Mouse (Mus musculus) thymus, adult 18-20 months (tissue): ENCODE data around the gene Fhl1.

ENCODE experiments used
- DNase-seq, 2 experiments: peaks; one replicate each; pipeline ENCODE4 v3.0.0; 2022; ENCODE audit warnings: mixed read lengths in 2 of 2

Fhl1 gene

DNA sequence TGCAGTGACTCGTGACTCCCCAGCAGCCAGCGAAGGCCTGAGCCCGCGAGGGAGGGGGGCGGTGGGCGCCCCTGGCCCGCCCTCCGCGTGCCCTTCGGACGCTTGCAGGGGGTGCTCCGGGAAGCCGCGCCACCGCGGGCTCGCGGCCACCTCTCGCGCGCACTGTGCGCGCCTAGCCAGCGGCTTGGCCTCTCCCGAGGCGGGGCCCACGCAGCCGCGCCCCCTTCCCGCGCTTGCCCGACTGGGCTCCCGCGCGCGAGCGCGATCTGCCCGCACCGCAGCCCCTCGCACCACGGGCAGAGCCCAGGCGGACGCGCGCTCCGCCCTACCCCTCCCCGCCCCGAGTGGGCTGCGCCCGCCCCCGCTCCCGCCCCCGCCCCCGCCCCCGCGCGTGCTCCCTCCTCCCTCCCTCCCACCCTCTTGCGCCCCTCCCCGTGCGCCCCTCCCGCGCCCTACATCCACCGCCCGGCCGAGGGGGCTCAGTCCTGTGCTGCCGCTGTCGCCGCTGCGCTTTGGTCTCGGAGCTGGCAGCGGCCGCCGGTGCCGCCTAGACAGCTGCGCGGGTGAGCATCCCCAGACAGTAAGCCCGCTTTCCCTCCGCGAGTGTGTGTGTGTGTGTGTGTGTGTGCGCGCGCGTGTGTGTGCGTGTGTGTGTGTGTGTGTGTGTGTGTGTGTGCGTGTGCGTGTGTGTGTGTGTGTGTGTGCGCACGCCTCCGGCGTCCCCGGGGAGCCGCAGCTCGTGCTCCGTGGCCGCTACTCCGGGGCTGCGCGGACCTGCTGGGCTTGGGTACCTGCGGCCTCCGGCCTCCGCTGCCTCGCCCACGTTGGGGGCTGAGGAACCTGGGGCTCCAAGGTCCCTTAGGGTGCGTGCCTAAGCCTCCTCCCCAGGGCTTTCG, at the start of gene Fhl1:
Gene Fhl1, plus strand, starts transcription at position 482 of the 896 bp plus-strand sequence.
- DNase-seq, result peak in 1 of 2 experiments; percentile 3

DNA sequence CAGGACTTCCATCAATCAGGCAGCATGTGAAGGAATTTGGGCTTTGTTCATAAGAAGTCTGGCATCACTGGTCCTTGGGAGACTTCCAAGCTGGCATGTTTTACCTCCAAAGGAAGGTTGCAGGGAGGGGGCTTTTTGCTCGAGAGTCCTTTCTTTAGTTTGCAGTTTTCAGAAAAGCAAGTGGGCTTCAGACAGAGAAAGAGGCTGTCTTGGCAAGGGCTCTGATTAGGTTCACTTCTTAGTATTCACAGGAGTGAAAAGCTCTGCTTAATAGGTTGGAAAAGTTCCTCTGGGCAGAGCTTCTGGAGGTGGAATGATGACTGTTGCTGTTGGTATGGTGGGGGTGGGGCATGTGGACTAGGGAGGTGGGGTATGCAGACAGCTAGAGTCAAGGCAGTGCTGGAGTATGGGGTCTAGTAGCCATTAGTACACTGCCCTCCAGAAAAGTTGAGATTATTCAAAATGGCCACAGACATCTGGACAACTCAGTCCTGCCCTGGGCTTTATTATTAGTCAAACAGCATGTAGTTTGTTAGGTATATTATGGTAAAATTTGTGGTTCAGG, 49.3 kb upstream of the Fhl1 start:
- DNase-seq, result no peak

DNA sequence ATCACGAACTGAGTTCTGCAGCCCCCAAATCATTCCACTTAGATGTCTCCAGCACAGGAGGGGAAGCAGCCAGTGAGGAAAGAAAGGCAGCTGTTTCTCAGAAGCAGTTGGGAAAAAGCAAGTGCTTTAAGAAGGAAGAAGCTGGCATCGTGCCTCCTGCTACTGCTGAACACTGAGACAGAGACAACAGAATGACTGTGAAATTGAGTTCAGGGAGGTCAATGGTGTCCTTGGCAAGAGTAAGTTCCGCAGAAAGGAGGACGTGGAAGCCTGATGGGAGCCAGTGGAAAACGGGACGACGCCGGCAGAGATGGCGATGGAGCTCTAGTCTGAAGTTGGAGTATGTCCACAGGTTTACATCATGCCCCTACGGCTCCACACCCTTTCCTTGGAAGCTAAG, 48.1 kb upstream of the Fhl1 start:
- DNase-seq, result no peak

DNA sequence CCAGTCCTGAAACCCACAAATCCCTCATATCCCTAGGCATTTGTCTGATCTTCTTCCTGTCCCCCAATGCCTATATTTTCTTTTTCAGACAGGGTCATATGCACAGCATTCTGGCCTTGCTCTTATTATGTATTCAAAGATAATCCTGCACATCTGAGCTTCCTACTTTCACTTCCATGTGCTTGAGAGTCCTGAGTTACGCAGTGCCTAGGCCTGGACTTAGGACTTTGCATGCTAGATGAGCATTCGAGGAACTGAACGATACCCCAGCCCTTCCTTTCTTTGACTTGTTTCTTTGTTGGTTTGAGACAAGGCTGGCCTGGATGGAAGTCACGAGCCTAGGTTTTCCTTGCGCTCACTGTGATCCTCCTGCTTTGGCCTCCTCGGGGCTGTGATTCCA, 39.0 kb upstream of the Fhl1 start:
- DNase-seq, result no peak

DNA sequence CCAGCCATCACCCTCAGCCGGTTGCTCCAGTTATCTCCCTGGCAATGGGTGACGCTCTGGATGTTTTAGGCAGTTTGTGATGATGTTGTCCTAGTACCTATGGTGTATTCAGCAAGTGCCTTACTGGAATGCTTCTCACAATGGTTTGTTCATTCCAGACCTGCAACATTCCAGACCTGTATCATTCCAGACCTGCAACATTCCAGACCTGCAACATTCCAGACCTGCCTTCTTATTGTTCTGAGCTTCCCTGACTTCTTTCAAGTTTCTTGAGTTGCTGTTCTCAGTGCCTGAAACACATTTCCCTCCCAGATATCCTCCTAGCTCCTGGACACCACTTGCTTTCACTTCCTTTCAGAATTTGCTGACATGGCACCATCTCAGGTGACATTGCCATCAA, 37.0 kb upstream of the Fhl1 start:
- no peak for DNase-seq

DNA sequence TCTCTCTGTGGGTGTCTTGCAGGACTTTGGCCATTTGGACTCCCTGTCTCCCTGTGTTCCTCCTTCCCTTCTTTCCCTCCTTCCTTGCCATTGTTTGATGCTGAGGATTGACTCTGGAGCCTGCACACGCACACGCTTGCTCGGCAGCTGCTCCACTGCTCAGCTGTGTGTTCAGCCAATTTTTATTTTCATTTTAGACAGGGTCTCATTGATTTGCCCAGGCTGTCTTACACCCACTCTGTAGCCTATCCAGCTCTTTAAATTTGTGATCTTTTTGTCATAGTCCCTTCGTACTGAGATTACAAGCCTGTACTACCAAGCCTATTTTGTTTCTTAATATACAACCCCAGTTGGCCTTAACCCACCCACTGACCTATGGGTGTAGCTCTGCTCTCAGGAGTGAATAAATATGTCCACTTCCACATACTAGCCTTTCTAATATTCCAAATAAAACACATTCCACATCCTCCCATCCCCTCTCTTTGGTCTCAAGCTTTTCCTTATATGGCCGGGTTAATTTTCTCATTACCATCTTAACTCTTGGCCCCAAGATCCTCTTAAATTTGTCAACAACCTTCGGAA, 34.3 kb upstream of the Fhl1 start:
- DNase-seq, result no peak

DNA sequence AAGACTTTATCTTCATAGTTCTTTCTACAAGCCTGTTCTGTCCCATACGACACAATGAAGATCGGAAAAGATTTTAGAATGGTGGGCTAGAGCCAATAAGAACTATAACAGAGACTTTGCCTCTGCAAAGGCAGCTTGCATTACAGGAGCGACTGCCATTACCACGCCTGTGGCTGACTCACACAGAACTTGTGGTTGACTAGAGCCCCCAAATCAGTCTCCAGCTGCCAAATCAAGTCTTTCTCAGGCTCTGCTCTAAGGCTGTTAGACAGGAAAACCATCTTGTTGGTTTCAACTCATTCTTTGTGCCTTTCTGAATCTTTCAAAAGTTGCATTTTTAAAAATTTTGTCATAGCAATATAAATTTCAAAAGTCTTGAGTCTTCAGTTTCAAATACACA, 33.7 kb upstream of the Fhl1 start:
- no peak for DNase-seq

DNA sequence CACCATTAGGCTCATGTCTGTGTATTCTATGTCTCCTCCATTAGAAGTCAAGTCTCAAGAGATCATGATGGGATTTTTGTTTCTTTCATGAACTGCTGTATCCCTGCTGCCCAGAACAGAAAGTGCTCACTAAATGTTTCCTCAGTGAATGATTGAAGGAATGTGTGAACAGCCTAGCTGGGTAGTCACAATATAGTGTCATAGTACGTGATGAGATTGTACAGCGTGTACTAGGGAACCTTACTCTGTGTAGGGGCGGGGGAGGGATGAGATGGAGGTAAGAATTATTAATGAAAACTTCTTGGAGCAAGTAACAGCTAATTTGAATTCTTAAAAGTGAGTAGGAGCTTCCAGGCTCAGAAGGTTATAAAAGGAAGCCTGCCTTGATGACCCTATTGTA, 30.3 kb upstream of the Fhl1 start:
- no peak for DNase-seq

DNA sequence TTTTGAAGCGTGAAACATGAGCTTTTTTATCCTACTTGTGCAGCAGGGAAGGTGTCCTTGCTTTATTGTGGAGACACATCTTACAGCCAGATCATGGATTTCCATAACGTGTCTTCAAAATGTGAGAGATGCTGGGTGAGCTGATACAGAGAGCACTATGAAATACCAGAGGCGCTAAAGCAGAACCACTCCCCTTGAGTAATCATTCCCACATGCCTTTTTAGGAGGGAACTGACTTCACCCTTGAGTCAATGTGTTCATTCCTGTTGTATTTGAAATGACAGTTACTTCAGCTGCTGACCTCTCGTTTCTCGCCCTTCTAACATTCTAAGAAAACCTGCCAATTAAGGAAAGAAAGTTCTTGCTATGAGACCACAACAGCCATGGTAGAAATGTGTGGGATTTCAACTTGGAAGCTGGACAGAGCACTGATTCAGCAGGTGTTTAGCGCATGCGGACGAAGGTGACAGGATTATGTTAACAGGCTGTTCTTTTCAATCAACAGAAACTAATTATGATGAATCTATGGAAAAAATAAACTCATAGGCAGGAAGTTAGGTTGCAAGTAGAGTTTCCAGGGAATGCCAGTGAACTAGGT, 27.5 kb upstream of the Fhl1 start:
- DNase-seq, result no peak

DNA sequence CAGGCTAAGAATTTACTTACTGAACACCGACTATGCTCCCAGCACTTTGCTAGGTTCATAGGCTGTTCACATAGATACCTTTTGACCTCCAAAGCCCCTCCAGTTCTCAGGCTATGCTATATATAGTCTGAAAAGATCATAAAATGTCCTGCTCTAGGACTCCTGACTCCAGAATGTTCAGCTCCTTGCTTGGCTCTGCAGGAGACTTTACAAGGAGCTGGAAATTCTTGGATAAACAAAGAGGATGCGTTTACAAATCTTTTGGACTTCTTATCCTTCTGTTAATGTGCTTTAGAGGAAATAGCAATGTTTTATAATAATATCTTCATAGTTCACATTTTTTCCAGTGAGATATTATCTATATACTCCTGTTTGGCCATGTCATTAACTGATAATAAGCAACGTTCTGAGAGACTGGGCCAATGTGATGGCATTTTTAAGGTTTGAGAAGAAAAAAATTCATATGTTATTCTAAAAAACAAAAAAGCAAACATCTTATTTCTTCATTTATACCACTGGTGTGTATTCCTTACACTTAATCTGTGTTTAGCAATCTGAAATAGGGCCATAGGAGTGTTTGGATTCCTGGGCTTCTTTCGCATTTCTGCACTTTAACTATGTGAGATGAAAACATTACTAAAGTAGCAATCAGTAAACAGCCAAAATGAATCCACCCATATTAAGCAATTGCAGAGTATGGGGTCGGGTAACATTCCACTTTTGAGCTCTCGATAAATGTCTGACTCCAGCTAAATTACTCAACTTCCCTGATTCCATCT, 22.8 kb upstream of the Fhl1 start:
- DNase-seq, result no peak

DNA sequence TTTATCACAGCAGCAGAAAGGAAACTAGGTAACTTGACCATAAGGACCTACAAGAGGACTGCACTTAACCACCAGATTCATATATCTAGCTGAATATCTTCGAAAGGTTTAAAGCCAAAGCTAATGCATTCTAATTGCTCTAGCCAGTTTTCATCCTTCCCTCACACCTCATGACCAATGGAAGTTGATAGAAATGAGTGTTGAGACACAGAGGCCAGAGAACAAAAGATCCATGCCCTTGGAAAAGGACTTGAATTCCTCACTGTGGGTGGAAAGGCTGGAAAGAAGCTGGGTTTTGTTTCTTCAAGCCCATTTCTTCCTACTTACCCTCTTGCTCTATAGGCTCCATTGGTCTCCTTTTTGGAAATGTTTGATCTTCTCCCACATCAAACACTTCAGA, 21.1 kb upstream of the Fhl1 start:
- DNase-seq, result no peak

DNA sequence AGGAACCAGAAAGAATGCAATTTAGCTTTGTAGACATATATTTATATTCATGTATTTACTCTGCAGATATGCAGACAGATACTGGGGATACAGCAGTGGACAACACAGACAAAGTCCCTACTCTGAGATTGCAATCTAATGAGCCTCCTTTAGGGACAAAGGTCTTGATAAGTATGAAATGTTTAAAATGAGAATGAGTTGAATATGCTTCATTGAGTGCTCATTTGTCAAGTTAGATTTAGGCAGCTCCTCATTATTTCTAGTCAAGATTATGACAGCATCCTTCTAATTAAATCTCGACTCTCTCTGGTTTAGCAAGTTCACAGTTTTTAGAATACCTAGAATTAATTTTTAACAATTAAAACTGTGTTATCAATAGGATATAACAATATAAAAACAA, 18.9 kb upstream of the Fhl1 start:
- DNase-seq, result no peak

DNA sequence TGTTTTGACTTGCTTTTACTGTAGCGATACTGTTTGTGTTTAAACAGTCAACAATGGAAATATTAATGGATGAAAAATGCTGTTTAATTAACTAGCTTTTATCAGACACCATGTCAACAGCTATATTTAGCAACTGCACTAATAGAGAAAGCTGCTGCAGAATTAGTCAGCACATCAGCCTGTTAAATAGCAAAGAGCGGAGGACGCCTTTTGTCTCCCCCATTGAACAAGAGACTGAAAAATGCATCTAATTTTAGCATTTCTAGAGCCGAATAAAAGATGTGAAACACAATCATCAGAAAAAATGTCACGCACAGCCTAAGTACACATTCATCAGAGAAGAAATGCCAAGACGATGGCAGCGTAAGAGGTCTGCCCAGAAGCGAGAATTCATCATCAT, 9.0 kb upstream of the Fhl1 start:
- DNase-seq, result no peak

DNA sequence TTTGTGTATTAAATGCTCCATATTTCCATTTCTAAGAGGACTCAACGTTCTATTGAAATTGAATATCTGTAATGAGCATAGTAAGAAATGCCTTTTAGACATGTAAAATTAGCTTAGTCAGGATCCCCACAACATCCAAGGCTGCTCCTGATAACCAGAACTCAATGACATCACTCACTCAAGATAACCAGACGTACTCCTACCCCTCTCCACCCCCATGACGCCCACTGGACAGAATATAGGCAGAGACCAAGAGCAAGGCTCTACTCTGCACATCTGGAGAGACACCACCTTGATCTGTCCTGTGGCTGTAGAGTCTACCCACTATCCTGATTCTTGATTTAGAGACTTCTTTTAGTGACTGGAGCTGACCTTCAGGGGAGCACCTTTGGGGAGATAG, 3.1 kb upstream of the Fhl1 start:
- DNase-seq, result no peak

DNA sequence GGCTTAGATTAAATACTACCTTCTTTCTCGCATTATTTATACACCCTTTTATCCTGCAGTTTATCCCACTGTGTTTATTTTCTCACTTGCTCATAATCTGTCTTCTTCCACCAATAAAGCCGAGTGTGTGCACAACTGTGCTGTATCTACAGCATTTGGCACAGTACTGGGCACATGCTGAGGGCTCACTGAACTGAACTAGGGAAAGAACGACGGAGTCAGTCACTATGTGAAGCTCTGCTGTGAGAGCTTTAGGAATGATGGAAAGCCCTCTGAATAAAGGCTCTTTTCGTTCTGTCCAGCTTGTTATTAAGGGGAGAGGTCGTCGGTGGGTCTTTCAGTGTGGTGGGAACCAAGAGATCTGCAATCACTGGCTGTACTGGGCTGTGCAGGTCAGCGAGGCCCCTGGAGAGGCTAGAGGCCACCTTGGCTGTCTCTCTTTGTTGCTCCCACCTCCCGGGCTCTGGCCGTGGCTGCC, 720 bp upstream of the Fhl1 start:
- no peak for DNase-seq

DNA sequence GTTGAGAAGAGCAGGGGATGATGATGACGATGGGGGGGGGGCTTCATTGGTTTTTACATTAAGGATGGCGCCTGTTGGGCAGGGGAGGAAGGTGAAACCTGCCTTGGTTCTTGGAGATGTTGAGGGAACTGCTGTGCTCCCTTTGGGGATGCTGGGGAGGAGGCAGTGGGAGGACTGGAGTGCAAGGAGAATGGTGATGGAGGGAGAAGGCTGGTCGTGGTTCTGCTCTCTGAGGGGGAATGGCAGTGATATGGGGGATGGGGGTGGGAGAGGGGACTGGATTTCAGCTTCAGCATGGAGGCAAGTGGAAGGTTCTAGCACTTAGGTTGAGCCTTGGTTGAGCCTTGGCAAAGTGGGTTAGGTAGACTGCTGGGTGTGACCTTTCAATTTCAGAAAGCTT, 814 bp downstream of the Fhl1 start:
- no peak for DNase-seq

DNA sequence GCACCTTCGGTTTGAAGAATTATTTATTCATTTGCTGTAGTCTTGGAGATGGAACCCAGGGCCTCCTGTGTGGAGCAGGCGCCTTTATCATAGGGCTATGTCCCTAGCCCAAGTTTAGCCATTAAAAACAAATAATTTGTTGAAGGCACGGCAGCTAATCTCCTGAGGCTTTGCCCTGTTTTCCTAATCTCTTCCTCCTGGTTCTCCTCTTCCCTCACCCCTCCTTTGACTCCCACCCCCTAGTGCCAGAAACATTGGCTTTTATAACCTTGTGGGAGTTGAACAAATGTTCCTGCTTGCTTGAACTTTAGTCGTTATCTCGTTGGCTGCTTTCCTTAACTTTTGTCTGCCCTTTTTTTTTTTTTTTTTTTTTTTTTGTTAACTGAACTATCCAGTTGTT, 2.8 kb downstream of the Fhl1 start:
- no peak for DNase-seq

DNA sequence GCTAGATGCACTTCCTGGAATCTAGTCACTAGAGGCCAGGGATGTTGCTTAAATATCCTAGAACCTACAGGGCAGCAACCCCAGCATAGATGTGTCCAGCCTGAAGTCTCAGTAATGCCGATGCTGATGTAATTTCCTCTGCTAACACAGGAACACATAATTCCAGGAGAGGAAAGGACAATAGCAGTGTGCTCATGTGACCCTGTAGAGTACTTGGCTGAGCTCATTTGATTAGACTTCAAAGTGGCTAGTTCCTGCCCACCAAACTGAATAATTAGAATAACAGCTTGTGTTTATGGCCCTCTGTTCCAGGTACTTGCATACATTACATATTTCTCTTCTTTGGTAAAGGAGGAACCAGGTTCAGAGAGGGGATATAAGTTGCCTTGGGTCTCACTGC, 4.6 kb downstream of the Fhl1 start:
- DNase-seq, result no peak

DNA sequence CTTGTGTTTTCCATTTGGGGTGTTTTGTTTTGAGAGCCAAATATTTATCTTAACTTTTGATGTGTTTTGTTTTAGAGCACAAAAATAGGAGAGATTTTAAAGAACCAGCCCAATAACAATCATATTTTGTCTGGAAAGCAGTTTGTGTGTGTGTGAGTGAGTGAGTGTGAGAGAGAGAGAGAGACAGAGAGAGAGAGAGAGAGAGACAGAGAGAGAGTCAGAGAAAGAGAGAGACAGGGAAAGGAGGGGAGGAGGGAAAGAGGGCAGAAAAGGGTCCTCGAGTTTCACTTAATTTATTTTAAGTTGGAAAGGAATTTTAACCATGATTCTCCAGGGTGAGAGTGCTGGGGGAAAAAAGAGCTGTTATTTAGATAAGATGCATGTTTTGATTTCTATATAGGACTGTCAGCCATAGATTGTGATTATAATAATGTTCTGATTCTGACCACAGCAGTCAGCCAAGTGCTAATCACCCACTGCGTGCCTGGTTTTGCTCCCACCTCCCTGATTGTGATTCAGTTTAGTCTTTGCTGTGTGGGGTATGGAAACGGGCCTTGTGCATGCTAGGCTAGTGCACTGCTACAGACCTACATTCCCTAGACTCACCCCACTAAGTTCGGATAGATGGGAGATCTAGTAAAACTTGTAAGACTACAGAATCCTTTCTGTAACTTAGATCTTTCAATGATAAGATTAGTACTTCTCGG, 6.4 kb downstream of the Fhl1 start:
- DNase-seq, result no peak

DNA sequence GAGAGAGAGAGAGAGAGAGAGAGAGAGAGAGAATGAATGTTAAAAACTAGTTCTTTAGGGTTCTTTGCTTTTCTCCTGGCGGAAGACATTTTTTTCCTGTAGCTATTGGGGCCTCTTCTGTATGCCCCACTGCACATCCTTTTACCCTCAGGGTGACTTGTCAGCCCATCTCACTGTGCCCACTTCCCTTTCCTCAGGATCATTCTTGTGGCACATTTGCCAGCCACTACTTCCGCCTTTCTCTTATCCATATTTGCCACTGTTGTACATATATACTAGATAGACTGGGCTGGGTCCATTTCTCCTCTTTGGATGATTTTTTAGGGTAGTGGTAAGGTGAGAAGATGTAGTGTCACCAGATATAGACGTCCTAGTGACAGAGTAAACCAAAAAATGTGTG, 9.8 kb downstream of the Fhl1 start:
- no peak for DNase-seq

DNA sequence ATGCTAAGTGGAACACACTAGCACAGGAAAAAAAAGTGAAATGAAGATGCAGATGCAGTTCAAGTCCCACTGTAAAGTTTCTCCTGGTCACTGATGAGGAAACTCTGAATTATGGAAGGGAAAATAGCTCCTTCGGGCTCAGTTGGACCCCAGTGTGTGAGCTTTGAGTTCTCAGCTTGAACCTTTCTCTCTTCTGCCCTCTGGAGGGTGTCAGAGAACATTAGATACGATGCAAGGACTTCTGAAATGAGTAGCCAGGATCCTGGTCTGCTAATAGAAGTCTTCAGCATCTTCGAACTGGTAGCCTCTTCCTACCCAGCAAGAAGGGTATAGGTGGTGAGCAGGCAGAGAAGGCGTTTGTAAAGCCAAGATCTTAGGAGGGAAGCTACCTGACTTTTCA, 19.9 kb downstream of the Fhl1 start:
- DNase-seq, result no peak

DNA sequence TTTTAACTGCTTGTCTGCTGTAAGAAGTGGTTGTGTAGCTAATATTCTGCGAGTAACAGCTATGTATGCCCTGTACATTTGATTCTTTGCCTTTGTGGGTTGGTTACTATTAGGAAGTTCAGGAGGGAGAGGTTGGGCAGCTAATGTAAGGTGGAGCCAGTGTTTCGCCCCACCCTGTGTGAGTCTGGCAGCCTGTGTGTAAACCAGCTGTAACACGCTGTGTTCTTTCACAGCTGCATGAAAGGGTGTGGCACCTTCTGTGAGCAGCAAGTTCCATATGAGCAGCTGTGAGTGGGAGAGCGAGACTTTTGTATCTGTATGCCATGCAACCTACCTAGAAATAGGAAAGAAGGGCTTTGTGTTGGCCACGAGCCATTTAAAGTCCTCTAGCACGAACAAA, 20.6 kb downstream of the Fhl1 start:
- no peak for DNase-seq
